Mouse (Mus musculus) cerebellum, adult 2 months (tissue): ENCODE data around the gene Ugt1a6b.

Source experiments
- CTCF ChIP-seq: fragments of 200-500 bp; IDR thresholded peaks from 2 replicates; pipeline ENCODE4 v1.5.1; 2011; ENCODE audit warnings: low read depth, mild to moderate bottlenecking, control low read depth, low read length, moderate library complexity, borderline replicate concordance; ENCODE audit not compliant: insufficient read depth
- POLR2A ChIP-seq: fragments of 200-500 bp; IDR thresholded peaks from 2 replicates; pipeline ENCODE4 v1.6.1; 2011; ENCODE audit warnings: low read length, control low read depth, borderline replicate concordance; ENCODE audit not compliant: insufficient read depth

DNA sequence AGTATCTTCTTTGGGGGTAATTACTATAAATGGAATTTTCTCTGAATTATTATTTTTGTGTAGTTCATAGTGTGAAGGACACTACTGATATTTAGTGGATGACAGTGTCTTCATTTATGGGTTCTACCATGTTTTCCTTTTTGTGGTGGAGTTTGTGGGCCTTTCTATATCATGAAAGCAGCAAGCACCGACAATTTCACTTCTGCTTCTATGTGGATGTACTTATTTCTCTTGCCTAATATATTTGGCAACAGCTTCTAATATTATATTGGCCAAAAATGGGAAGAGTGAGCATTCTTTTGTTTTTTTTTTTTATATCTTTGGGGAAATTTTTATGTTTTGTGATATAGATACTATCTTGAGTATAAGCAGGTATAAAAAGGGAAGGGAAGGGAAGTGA, 21.4 kb upstream of the Ugt1a6b start:
- TF ChIP-seq CTCF, result no peak
- no peak for TF ChIP-seq POLR2A
